Mouse (Mus musculus): ENCODE data around the gene Cldn16.

- TF ChIP-seq CTCF (IDR thresholded peaks at IDR 0.05 in 2 of 3, conservative IDR thresholded peaks at IDR 0.05 in 1 of 3; ENCODE audit: control insufficient read depth in 1 of 3, insufficient read depth in 1 of 3, low read depth in 2 of 3, low read length in 3 of 3, poor library complexity in 1 of 3, severe bottlenecking in 1 of 3): no peak
- no peak for TF ChIP-seq MXI1 (IDR thresholded peaks at IDR 0.05; ENCODE audit: low read depth, low read length)
- no peak for TF ChIP-seq ZKSCAN1 (IDR thresholded peaks at IDR 0.05; ENCODE audit: low read depth, low read length)
- TF ChIP-seq BHLHE40 (IDR thresholded peaks at IDR 0.05; ENCODE audit: borderline replicate concordance, low read depth, low read length): no peak
- no peak for TF ChIP-seq ZMIZ1 (IDR thresholded peaks at IDR 0.05; ENCODE audit: low read depth, low read length)
Measured at GRCm38 (mm10) chr16:26454163-26454562, 8.8 kb upstream of the Cldn16 start.
